In genomic region chr11:34833318-34834086, GRCm38 (mm10) we compare ENCODE assay signal across 1 mouse cellular context.
TF ChIP-seq lines count a peak whose summit lies in the region.

Gene Spdl1 (minus strand): TSS chr11:34833641.

TF ChIP-seq in CH12.LX, 34 proteins besides CTCF, POLR2A, EP300 and RAD21 (continued from another document):
- TF ChIP-seq ZNF384 (IDR thresholded peaks at IDR 0.05; ENCODE audit: low read depth, low read length) (no peak), BHLHE40 (IDR thresholded peaks at IDR 0.05; ENCODE audit: low read depth, low read length) (peak; percentile 81), E2F4 (IDR thresholded peaks at IDR 0.05; ENCODE audit: insufficient replicate concordance, low read depth, low read length) (peak; percentile 84; the same call in 1 of the 2 replicates), HCFC1 (IDR thresholded peaks at IDR 0.05; ENCODE audit: low read depth, low read length) (peak; percentile 85), GABPA (IDR thresholded peaks at IDR 0.05; ENCODE audit: insufficient replicate concordance, low read depth, low read length) (no peak), ETS1 (conservative IDR thresholded peaks at IDR 0.05; ENCODE audit: low read depth, low read length) (no peak), ELF1 (IDR thresholded peaks at IDR 0.05; ENCODE audit: low read depth, low read length) (peak; percentile 76), IRF4 (IDR thresholded peaks at IDR 0.05; ENCODE audit: low read depth, low read length) (peak; percentile 42; the same call in 1 of the 2 replicates), NELFE (IDR thresholded peaks at IDR 0.05; ENCODE audit: low read depth, low read length) (peak; percentile 96), ZMIZ1 (IDR thresholded peaks at IDR 0.05; ENCODE audit: low read depth, low read length) (peak; percentile 57), MAZ (IDR thresholded peaks at IDR 0.05; ENCODE audit: low read depth, low read length) (no peak), MYC (IDR thresholded peaks at IDR 0.05; ENCODE audit: low read depth, low read length) (peak; percentile 19; the same call in 1 of the 2 replicates), MAX (IDR thresholded peaks at IDR 0.05; ENCODE audit: low read length) (peak; percentile 48), USF1 (IDR thresholded peaks at IDR 0.05; ENCODE audit: low read depth, low read length) (no peak), RCOR1 (conservative IDR thresholded peaks at IDR 0.05; ENCODE audit: low read depth, low read length) (no peak), MAFK (IDR thresholded peaks at IDR 0.05; ENCODE audit: insufficient replicate concordance, low read length) (no peak), TBP (conservative IDR thresholded peaks at IDR 0.05; ENCODE audit: low read depth, low read length) (peak; percentile 92), TCF12 (IDR thresholded peaks at IDR 0.05; ENCODE audit: low read depth, low read length) (peak; percentile 71), POLR2AphosphoS2 (IDR thresholded peaks at IDR 0.05; ENCODE audit: low read depth, low read length) (peak; percentile 87), MXI1 (IDR thresholded peaks at IDR 0.05; ENCODE audit: low read depth, low read length) (peak; percentile 95)
